Mouse (Mus musculus): ENCODE measurements around the gene Ccdc153.

The Ccdc153 gene

DNA sequence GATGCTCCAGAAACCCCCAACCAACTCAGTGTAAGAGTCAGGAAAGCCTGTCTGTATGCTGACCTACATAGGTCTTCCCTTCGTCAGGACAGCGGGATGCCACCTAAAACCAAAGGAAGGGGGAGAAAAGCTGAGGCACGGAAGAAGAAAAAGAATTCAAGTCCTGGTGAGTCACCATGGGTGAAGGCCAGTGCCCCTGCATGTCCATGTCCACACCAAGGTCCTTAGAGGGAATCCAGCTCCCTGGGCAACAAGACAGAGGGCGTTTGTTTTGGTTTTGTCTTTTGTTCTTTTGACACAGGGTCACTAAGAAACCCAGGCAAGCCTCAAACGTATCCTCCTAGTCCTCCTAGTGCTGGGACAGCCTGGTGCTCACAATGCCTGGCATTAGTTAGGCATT is 435 bp downstream of the Ccdc153 start:
- DNase-seq (ENCODE audit: low read depth, low spot score): no peak

DNA sequence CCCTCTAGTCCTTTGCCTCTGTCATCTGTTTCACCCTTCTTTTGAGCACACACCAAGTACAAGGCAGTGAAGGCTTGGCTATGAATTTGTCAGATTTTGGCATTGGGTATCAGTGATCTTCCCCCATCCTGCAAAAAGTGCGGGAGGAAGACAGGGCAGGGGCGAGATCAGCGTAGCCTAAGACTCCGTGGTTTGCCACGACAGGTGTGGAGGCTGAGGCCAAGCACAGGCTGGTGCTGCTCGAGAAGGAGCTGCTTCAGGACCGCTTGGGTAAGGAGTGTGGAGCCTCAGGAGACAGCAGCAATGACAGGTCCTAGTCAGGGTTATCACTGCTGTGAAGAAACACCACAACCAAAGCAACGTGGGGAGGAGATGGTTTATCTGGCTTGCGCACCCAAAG is 942 bp downstream of the Ccdc153 start:
- DNase-seq (ENCODE audit: low read depth, low spot score): no peak

DNA sequence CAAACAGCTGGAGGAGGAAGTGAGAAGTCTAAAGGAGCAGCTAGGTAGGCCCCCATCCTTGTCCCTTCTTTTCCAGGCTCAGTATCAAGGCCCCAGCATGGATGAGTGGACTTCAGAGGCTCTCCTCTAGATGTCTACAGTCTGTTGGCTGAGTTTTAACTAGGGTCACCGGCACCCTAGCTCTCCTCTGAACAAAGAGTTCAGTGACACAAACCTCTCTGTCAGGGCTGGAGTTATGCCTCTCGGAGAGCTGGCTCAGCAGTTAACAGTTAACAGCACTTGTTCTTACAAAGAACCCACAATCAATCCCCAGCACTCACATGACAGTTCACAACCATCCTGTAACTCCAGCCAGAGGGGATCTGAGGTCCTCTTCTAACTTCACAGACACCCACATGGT is 3.1 kb downstream of the Ccdc153 start:
- no peak for DNase-seq (ENCODE audit: low read depth, low spot score)

DNA sequence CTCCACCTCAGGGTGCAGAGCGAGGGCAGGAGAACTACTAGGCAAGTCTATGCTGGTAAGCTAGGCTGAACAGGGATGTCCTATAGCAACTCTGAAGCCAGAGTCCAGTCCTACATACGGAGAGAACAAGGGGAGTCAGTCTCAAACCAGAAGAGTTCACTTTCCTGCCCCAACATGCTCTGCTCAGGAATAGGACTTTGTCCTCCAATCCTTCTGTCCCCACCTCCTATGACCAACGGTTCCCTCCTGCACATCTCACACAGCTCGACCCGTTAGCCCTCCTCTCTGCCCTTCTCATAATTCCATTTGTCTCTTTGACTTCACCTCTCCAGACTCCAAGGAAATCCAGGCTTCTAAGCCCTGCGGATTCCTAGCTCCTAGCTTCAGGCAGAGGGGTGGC is 7.4 kb downstream of the Ccdc153 start:
- DNase-seq (ENCODE audit: low read depth, low spot score): no peak

DNA sequence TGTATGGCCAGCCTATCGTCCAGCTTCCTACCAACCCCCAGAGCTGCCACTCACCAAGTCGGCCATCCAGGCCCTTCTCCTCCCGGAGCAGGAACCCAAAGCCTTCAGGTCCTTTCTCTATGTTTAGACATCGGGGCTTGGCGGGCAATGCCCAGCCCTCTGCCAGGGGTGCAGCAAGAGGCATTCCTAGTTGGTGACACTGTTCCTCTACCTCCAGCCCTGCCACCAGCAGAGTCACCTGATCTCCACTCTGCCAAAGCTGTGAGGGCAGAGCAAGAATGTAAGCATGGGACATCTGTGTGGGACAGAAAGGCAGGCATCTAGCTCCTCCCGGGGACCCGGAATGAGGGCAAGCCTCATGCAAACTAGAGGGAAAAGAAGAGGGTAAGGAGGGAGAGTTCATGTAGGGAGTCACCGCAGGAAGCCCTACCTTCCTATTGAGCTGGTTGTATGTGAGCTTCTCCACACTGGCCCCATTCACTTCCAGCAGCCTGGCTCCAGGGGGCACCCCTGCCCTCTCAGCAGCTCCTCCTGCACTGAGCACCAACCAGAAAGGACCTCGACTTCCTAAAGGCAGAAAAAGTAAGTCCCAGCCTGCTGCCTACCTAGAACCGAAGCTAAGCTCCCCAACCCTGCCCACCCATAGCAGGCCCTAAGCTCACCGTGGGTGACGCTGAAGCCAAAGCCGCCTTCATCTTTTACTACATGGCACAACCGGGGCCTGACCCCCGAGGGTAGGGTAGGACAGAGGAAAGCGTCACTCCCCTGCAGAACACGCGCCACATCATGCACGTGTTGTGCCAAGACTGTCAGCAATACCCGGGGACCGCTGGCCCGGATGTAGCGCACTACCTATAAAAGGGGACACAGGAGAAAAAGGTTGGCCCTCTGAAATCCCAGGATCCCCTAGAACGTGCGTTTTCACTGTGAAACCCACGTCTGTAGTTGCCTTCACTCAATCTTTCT is 9.0 kb downstream of the Ccdc153 start:
- peak; percentile 49 for DNase-seq (ENCODE audit: low read depth, low spot score)

DNA sequence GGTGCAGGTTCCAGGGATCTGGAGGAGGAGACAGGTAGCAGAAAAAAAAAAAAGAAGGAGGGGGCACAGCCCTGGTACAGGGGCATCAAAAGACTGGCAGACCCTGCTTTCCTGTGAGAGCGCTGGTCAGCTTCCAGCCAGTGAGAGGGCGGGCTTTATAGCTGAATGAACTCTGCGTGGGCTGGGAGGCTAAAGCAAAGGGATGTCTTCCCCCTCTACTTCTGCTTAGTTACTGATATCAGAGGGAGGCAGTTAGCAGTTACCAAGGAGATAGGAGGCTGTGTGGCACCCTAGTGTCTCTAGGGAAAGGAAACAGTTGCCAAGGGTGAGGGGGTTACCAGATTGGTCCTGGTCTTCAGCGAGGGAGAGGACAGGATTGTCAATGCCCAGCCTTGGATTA is 10.0 kb downstream of the Ccdc153 start:
- DNase-seq (ENCODE audit: low read depth, low spot score): no peak

DNA sequence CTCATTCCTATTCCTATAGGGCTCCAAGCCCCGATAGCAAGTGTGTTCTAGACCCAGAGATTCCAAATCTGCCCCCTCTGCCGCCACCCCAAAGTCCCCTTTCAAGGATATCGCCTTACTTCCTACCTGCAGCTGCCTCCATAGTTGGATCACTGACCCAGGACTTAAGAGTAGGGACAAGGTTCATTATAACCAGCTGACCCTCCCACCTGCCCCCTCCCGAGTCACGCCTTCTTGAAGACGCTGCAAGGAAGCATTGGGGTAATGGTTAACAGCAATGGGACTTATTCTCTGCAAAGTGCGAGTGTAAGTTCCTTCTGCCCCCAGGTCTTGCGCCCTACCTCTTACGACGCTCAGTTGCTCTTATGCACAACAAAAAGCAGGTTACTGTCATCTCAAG is 10.8 kb downstream of the Ccdc153 start, which contains the start of gene Pdzd3:
Pdzd3 (minus strand) TSS at position 158 of the 400 bp plus-strand sequence.
- no peak for DNase-seq (ENCODE audit: low read depth, low spot score)

DNA sequence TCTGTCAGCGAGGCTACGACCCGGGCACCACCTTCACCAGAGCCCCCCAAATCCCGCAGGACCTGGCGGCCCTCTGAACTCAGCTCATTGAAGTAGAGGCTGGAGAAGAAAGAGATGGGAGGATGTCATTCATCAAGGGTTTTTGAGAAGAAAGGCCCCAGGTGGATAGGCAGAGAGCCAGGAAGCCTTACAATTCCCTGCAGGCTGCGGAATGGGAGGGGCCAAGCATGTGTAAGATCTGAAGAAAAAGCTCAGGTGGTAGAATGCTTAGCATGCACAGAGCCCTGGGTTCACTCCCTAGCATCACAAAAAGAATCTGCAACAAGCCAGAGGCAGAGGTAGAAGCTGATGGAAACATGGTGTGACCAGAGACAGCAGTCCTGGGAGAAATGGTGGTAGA is 13.0 kb downstream of the Ccdc153 start:
- no peak for DNase-seq (ENCODE audit: low read depth, low spot score)

DNA sequence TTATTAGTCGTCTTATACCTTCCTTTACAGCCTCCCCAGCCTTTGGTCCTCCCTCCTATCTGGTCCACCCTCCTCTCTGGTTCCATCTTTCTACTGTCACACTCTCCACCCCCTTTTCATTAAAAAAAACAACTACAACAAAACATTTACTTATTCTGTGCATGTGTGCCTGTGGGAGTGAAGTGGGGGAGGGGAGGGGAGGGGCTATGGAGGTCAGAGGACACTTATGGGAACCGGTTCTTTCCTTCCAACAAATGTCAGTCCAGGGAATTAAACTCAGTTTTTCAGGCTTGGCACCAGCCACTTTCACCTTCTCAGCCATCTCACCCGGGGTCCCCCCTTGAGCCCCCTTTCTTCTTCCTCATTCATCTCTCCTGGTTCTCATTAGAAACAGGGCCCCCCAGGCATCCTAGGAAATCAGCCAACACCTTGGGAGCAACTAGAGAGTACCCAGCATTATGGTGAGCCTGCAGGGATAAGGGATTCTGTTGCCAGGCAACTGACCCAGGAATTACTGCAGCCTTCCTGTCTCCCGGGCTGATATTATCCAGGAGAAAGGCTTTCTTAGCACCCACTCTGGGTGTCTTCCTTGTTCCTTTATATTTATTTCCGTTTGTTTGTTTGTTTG is 14.1 kb downstream of the Ccdc153 start:
- no peak for DNase-seq (ENCODE audit: low read depth, low spot score)

DNA sequence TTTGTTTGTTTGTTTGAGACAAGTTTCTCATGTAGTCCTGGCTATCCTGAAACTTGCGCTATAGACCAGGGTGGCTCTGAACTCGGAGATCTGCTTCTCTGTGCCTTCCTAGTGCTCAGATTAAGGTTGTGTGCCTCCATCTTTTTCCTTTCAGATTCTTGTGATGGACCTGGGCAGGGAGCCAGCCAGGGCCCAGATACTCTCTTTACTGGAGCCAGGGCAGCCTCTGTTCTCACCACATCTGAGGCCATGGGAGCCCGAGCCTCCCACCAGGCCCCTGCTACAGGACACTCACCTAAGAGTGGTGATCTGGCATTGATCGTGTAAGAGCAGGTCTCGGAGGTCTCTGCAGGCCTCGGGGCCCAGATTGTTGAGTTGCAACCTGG is 14.7 kb downstream of the Ccdc153 start:
- no peak for DNase-seq (ENCODE audit: low read depth, low spot score)

DNA sequence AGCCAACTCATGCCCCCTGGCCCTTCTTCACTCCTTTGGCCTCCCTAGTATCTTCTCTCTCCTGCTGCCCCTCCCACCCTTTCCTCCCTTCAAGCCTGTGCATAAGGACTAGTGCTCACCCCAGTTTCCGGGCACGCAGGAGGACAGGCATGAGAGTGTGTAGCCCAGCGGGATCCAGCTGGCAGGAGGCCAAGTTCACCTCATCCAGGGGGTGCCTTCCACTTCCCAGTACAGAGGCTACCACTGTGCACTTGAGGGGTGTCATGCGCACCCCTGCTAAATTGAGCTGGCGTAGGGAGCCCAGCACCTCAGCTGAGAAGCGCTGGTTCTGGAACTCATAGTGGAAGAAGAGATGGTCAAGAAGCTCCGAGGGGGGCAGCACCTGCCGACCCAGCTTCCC is 15.7 kb downstream of the Ccdc153 start:
- DNase-seq (ENCODE audit: low read depth, low spot score): no peak

DNA sequence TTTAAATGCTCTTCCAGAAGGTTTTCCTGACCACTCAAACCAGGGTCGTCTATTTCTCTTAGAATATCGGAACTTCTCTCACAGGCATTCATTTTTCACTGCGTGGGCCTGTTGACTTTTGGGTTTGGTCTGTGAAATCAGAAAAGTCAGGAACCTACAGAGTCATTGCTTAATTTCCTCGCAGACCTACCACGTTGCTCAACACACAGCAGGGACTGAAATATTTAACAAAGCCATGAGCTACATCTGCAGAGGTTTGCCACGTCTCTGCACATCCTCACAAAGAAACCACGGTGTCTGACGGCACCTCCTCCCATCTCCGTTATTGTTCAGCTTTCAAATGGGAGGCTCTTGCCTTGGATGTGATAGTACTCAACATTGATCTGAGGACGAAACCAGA is 18.5 kb downstream of the Ccdc153 start:
- no peak for DNase-seq (ENCODE audit: low read depth, low spot score)

DNA sequence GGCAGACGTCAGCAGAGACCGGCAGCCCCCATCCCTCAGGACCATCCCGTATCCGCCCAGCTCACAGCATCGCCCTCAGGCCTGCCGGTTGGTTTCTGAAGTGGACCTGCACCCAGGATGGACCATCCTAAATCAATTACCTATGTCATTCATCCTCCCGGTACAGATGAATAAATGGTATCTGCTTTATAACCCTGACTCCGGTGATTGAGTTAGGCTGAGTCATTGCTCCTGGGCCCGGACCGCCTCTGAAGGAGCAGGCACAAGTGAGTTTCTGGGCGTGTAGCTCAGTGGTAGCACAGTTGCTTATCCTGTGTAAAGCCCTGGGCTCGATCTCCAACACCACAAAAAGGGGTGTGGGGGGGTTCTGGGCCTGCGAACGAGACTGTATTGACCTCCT is 20.9 kb downstream of the Ccdc153 start:
- DNase-seq (ENCODE audit: low read depth, low spot score): no peak

DNA sequence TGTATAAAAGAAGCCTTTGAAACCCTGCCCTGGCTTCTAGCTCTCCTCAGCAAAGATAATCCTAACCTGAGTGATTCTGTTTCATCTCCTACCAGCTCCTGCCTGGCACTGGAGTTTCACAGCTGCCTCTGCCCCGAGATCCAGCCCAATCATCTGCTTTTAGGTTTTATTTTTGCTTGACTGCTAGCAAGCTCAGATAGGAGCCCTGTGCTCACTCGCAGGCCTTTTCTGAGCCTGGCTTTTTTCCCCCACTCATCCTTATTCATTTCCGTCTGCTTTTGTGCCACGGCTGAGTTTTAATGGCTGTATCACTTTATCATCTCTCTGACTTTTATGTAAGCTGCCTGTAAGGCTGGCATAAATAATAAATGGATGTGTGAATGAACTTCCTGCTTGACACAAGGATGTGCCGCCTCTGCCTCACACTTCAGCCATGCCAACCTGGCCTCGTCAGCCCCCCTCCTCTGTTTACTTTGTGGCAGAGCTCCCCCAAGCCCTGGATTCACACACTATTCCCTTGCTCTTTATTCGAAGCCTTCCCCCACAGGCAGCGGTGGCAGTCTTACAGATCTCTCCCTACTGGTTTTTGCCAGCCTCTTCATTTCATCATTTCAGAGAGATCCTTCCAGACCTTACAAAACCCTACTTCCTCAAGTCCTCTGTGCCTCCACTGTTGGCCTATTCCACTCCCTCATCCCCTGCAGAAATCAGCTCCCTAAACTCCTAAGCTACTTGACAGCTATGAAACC is 26.2 kb downstream of the Ccdc153 start:
- no peak for DNase-seq (ENCODE audit: low read depth, low spot score)

DNA sequence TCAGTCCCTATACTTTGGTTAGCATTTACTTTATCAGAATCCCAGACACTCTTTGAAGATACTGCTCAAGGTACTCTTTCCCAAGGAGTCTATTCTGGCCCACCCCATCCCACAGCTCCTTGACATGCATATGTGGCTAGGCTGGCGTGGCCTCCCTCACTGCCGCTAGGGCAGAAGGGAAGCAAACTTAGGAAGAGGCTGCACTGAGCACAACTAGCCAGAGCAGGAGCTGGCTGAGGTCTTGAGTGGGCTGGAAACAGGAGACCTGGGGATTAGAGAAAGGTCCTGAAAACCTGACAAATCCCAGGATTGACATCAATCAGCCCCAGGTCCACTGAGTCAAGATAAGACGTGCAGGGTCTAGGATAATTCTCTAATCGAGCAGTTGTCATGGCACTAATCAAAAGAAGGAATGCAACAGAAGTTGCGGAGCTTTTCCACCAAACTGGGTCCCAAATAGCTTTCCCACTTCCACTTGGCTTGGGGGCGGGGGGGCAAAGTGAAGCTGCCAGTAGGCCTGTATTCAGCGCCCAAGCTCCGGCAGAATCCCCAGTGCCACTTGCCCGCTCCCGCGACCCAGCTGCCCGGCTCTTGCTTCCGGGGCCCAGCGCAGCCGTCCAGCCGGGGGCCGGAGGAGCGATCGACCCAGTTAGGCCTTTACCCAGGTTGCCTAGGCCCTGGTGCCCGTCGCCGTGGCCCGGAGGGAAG is 27.0 kb downstream of the Ccdc153 start:
- no peak for DNase-seq (ENCODE audit: low read depth, low spot score)

DNA sequence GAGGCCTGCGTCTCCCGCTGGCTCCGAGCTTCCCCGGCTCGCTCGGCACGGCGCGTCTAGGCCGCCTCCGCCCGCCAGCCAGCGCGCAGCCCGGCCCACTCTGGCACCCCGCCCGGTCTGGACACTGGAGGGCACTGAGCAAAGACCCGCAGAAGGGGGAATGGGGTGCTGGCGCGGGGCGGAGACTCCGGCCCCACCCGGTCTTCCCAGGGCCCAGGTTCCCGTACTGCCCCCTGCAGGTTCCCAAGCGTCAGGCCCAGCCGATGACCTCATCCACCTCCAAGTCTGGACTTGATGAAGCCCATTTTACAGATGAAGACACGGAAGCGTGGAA is 27.5 kb downstream of the Ccdc153 start:
- peak; percentile 67 for DNase-seq (ENCODE audit: low read depth, low spot score)

DNA sequence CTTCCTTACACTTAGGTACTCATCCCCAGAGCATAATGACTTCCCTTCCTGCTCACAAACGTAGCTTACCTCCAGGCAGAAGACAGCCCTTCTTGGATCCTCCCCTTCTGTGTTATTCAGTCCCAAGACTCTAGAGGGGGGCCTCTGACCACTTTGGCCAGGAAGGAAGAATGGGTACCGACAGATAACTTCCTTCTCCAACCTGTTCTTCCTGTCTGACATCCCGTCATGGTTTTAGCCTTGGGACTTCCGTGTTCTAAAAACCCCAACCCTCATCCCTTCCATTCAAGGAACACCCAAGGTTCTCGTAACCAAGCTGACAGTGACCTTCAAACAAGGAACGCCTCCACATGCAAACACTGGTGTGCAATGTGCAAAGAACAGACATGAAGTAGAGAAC is 28.0 kb downstream of the Ccdc153 start, which contains the start of gene Nlrx1:
Nlrx1 (minus strand) TSS at position 168 of the 400 bp plus-strand sequence.
- no peak for DNase-seq (ENCODE audit: low read depth, low spot score)

DNA sequence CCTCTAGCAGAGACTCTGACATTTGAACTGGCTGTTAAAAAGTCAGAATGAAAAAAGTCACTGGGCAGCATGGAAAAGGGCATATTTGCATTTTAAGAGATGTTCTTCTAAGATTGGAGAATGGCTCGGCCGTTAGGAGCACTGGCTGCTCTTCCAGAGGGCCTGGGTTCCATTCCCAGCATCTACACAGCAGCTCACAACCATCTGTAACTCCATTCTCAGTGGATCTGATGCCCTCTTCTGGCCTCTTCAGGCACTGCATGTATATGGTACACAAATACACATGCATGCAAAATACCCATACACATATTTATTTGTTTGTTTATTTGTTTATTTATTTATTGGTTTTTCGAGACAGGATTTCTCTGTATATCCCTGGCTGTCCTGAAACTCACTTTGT is 28.6 kb downstream of the Ccdc153 start:
- DNase-seq (ENCODE audit: low read depth, low spot score): no peak

DNA sequence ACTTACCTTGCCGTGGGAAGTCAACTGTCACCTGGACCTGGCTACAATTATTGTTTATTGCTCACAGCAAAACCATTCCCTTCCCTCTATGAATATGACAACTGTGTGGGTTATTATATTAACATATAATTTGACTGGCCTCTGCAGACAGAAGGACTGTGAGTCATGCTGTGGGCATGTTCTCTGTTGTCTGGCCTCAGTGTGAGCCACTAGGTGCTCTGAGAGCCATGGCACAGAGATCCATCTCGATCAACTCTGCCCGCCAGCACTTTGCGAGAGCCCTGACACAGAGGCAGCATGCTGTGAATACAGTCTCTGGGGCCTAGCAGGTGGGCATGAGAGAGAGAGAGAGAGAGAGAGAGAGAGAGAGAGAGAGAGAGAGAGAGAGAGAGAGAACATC is 29.5 kb downstream of the Ccdc153 start:
- no peak for DNase-seq (ENCODE audit: low read depth, low spot score)

DNA sequence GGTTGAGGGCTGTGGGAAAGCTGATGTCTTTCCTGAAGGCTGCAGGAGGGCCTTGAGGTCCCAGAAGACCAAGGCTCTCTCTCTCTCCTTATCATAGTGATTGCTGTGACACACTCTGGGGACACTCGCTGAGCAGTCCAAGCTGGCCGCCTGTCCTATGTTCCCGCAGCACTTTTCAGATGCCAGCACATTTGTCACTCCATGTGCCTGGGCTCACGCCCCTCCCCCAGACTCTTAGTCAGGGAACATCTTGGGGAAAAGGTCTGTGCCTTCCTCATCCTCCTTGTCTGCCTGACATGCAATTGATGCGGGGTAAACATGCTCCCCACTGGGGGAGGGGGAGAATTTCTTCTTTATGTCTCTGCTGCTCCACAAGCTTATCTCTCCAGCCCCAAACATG is 42.7 kb downstream of the Ccdc153 start:
- DNase-seq (ENCODE audit: low read depth, low spot score): no peak

DNA sequence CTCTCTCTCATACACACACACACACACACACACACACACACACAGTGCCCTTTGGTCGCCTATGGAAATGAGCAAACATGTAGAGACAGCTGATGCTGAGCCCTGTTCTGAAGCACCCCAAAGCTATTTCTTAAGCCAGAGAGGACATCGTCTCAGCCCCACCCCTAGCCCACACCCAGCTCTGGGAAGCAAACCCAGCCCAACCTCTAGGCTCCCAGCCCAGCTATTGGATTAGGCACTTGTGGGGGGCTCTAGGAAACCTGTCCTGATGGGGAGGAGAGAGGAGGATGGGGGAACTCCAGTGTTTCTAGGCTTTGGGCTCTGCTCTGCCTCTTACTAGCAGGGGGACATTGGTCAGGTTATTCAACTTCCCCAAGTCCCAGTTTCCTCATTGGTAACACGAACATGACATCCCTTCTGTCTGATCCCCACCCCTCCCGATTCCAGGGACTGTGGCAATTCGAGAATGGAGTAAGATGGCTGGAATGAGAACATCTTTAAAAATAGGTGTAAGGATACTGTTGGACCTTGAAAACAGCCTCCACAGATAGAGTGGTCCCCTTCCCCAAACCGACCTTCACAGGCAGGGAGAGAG is 45.9 kb downstream of the Ccdc153 start:
- no peak for DNase-seq (ENCODE audit: low read depth, low spot score)

Data from retina, postnatal 7 days (tissue).